10 mouse cellular contexts compared by ENCODE assay signal in the genomic region with DNA sequence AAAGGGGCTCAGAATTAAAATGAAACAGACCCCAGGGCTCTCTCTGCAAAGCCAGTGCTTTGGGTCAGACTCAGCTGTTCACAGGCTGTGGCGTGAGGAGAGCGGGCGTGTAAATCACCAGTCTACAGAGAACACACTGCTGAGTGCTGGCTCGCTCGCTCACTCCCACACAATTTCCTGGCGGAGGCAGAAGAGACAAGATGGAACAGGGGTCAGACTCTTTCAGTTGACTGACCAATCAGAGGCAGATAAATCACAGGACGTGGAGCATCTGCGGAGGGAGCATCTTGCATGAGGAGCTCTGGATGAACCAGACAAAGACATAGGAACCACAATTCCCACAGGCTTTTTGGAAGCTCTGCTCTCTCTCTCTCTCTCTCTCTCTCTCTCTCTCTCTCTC.
A peak's percentile ranks its signal among the peaks of the same experiment; 100 is the strongest.
DNase-seq lines count a peak whose midpoint lies in the region; ATAC-seq and TF ChIP-seq lines count a peak whose summit lies in the region.
"Had no signal": no experiment of that assay in that cellular context is flagged by ENCODE, and none has a peak within 500 bp of the region (broad histone marks: within the 10 kb centered on the region; RNA-seq: fewer than 3 reads in every experiment).

No protein-coding gene starts in this region.

- no peak for TF ChIP-seq CTCF in kidney, adult 2 months (conservative IDR thresholded peaks at IDR 0.05; ENCODE audit: insufficient read depth, insufficient read length, low read depth, low read length)

- H3K4me2 ChIP-seq in kidney, embryonic 14.5 days (replicated peaks; ENCODE audit: low read depth, low read length), result no peak overlapping the region
- H3K4me2 ChIP-seq in embryonic facial prominence, embryonic 14.5 days (ENCODE audit: low read depth, low read length), result no peak overlapping the region
- H3K4me2 ChIP-seq in midbrain, embryonic 15.5 days, result no peak overlapping the region
- H3K4me2 ChIP-seq: limb, embryonic 13.5 days; lung, embryonic 14.5 days had no signal

- no peak for TF ChIP-seq POLR2A in kidney, adult 2 months (IDR thresholded peaks at IDR 0.05; ENCODE audit: low read depth, low read length)

- DNase-seq in kidney, adult 2 months, result no peak
- DNase-seq in Muller cell, postnatal 12 days (ENCODE audit: inconsistent ontology term), result peak; percentile 60
- DNase-seq in embryonic facial prominence, embryonic 14.5 days (ENCODE audit: low spot score), result no peak
- no peak for DNase-seq in lung, postnatal 36 days
- DNase-seq in gastrocnemius, postnatal 4 days (ENCODE audit: low spot score in 2 of 2), result no peak
- DNase-seq: lung, embryonic 14.5 days; thymus, postnatal 36 days had no signal

- no peak overlapping the region for H3K4me3 ChIP-seq in kidney, embryonic 14.5 days (ENCODE audit: low read length)
- no peak overlapping the region for H3K4me3 ChIP-seq in kidney, adult 2 months (ENCODE audit: insufficient read depth, low read depth, low read length)
- H3K4me3 ChIP-seq in embryonic facial prominence, embryonic 14.5 days (ENCODE audit: low read depth, low read length), result no peak overlapping the region
- H3K4me3 ChIP-seq in midbrain, embryonic 15.5 days, result no peak overlapping the region
- H3K4me3 ChIP-seq: limb, embryonic 13.5 days had no signal

- H3K36me3 ChIP-seq in kidney, embryonic 14.5 days (ENCODE audit: control insufficient read depth, insufficient read depth, low read length), result no peaks in the 10 kb centered on the region
- no peaks in the 10 kb centered on the region for H3K36me3 ChIP-seq in kidney, adult 2 months (ENCODE audit: control insufficient read depth, insufficient read depth, low read length)
- H3K36me3 ChIP-seq in embryonic facial prominence, embryonic 14.5 days (ENCODE audit: control insufficient read depth, insufficient read depth, low read length), result no peaks in the 10 kb centered on the region
- H3K36me3 ChIP-seq in midbrain, embryonic 15.5 days (replicated peaks), result no peaks in the 10 kb centered on the region
- H3K36me3 ChIP-seq: limb, embryonic 13.5 days had no signal

- H3K9ac ChIP-seq in kidney, embryonic 14.5 days (ENCODE audit: low read depth, low read length), result no peak overlapping the region
- H3K9ac ChIP-seq in embryonic facial prominence, embryonic 14.5 days (ENCODE audit: low read depth, low read length), result no peak overlapping the region
- no peak overlapping the region for H3K9ac ChIP-seq in midbrain, embryonic 15.5 days
- H3K9ac ChIP-seq: limb, embryonic 13.5 days; lung, embryonic 14.5 days had no signal

- 24% methylated on average over 8 of the region's 8 CpGs for WGBS in kidney, embryonic 14.5 days
- WGBS in kidney, adult 2 months, result 38% methylated on average over 8 of the region's 8 CpGs
- WGBS in embryonic facial prominence, embryonic 14.5 days, result 74% methylated on average over 8 of the region's 8 CpGs
- 56% methylated on average over 8 of the region's 8 CpGs for WGBS in midbrain, embryonic 15.5 days

- H3K4me1 ChIP-seq in kidney, embryonic 14.5 days (ENCODE audit: control insufficient read depth, insufficient read depth, low read length), result peaks cover 27% of the 10 kb centered on the region
- H3K4me1 ChIP-seq in kidney, adult 2 months (ENCODE audit: control insufficient read depth, insufficient read depth, low read length), result no peaks in the 10 kb centered on the region
- H3K4me1 ChIP-seq in embryonic facial prominence, embryonic 14.5 days (ENCODE audit: control insufficient read depth, insufficient read depth, low read length), result no peaks in the 10 kb centered on the region
- H3K4me1 ChIP-seq in midbrain, embryonic 15.5 days, result peaks cover 83% of the 10 kb centered on the region

- H3K9me3 ChIP-seq in kidney, embryonic 14.5 days (ENCODE audit: control insufficient read depth, low read length), result no peaks in the 10 kb centered on the region
- H3K9me3 ChIP-seq in embryonic facial prominence, embryonic 14.5 days (ENCODE audit: control insufficient read depth, low read length), result no peaks in the 10 kb centered on the region
- H3K9me3 ChIP-seq in midbrain, embryonic 15.5 days, result no peaks in the 10 kb centered on the region
- H3K9me3 ChIP-seq: limb, embryonic 13.5 days had no signal

- H3K27me3 ChIP-seq in kidney, embryonic 14.5 days (ENCODE audit: control insufficient read depth, insufficient read depth, low read length), result peaks cover 14% of the 10 kb centered on the region; the same call in 1 of the 2 replicates
- H3K27me3 ChIP-seq in kidney, adult 2 months (replicated peaks; ENCODE audit: control insufficient read depth, insufficient read depth, low read length), result no peaks in the 10 kb centered on the region
- no peaks in the 10 kb centered on the region; the same call in 1 of the 2 replicates for H3K27me3 ChIP-seq in embryonic facial prominence, embryonic 14.5 days (replicated peaks; ENCODE audit: control insufficient read depth, insufficient read depth, low read length)
- H3K27me3 ChIP-seq in midbrain, embryonic 15.5 days (replicated peaks), result no peaks in the 10 kb centered on the region

- ATAC-seq in kidney, embryonic 14.5 days (ENCODE audit: low FRiP score, low TSS enrichment), result peak; percentile 59; the same call in 1 of the 2 replicates
- ATAC-seq in embryonic facial prominence, embryonic 14.5 days (ENCODE audit: low read depth), result peak; percentile 51; the same call in 1 of the 2 replicates
- ATAC-seq in midbrain, embryonic 15.5 days (replicated peaks), result no peak

- no peak overlapping the region for H3K27ac ChIP-seq in kidney, embryonic 14.5 days (ENCODE audit: low read depth, low read length)
- no peak overlapping the region for H3K27ac ChIP-seq in kidney, adult 2 months (ENCODE audit: insufficient read depth, low read depth, low read length)
- no peak overlapping the region for H3K27ac ChIP-seq in embryonic facial prominence, embryonic 14.5 days (replicated peaks; ENCODE audit: low read depth, low read length)
- peak overlapping the region; percentile 60 for H3K27ac ChIP-seq in midbrain, embryonic 15.5 days
- H3K27ac ChIP-seq: limb, embryonic 13.5 days had no signal
